Mouse (Mus musculus) heart, embryonic 11.5 days (tissue): ENCODE measurements around the gene Wee1. TPM values are rescaled to one million over a fixed set of nuclear protein-coding genes. Genes with fewer than 3 reads are reported as not detected.

Source experiments
- ATAC-seq: fragments of 200-750 bp; cut with Nextera tagmentation; replicated peaks from 2 replicates; pipeline ENCODE4 v1.8.0; 2017; ENCODE audit warnings: moderate library complexity; ENCODE audit not compliant: insufficient number of reproducible peaks, low FRiP score, low TSS enrichment
- H3K27ac ChIP-seq: fragments of 300-500 bp; sonication (generic); 2 replicates; pipeline ENCODE4 v1.5.1; 2014; ENCODE audit warnings: mild to moderate bottlenecking, low read depth, low read length
- H3K27me3 ChIP-seq: fragments of 300-500 bp; sonication (generic); 2 replicates; pipeline ENCODE4 v1.6.1; 2014; ENCODE audit warnings: mild to moderate bottlenecking, low read length, mixed read lengths; ENCODE audit not compliant: control insufficient read depth, insufficient read depth
- H3K36me3 ChIP-seq: fragments of 300-500 bp; sonication (generic); 2 replicates; pipeline ENCODE4 v1.6.1; 2014; ENCODE audit warnings: mild to moderate bottlenecking, low read length, moderate library complexity, mixed read lengths; ENCODE audit not compliant: control insufficient read depth, insufficient read depth
- H3K4me1 ChIP-seq: fragments of 300-500 bp; sonication (generic); 2 replicates; pipeline ENCODE4 v1.6.1; 2014; ENCODE audit warnings: low read length; ENCODE audit not compliant: control insufficient read depth, insufficient read depth
- H3K4me2 ChIP-seq: fragments of 300-500 bp; sonication (generic); 2 replicates; pipeline ENCODE4 v1.6.1; 2014; ENCODE audit warnings: mild to moderate bottlenecking, moderate library complexity
- H3K4me3 ChIP-seq: fragments of 300-500 bp; sonication (generic); 2 replicates; pipeline ENCODE4 v1.5.1; 2014; ENCODE audit warnings: low read depth, low read length
- H3K9ac ChIP-seq: fragments of 300-500 bp; sonication (generic); 2 replicates; pipeline ENCODE4 v1.6.1; 2014; ENCODE audit warnings: mild to moderate bottlenecking, low read depth, low read length, moderate library complexity
- H3K9me3 ChIP-seq: fragments of 300-500 bp; sonication (generic); replicated peaks from 2 replicates; pipeline ENCODE4 v1.6.1; 2016; ENCODE audit warnings: low read length; ENCODE audit not compliant: control insufficient read depth
- WGBS: fragments of 180-500 bp; shearing (Covaris S2); extraction: QIAGEN DNeasy Blood & Tissue Kit; methylation state at CpG from one replicate; pipeline ENCODE4 v1.1.7; 2014; ENCODE audit not compliant: insufficient replicate concordance; 5-methylcytosine and 5-hydroxymethylcytosine counted together
- polyA plus RNA-seq: library from polyadenylated mRNA; unstranded; fragments of >200 nt; fragmentation: Nextera tagmentation; extraction: Ambion mirVana; gene quantifications from 2 replicates; pipeline ENCODE4 v1.2.1, GENCODE M21; 2014

Gene Wee1
- polyA plus RNA-seq, 1 experiment from 2014 or later = 25.0 TPM

- H3K27me3 ChIP-seq = no peaks in the 10 kb centered on the region
Measured at GRCm38 (mm10) chr7:110189951-110190350, 68.1 kb downstream of the Wee1 start.

More at GRCm38 (mm10) chr7:110189951-110190350, 68.1 kb downstream of the Wee1 start:
- H3K9ac ChIP-seq = no peak overlapping the region
- no peaks in the 10 kb centered on the region for H3K4me1 ChIP-seq
- 54% methylated on average over 7 of the region's 7 CpGs for WGBS
- no peak overlapping the region for H3K27ac ChIP-seq
- no peak overlapping the region for H3K4me2 ChIP-seq
- ATAC-seq = no peak
- H3K36me3 ChIP-seq = no peaks in the 10 kb centered on the region
- no peaks in the 10 kb centered on the region for H3K9me3 ChIP-seq
- no peak overlapping the region for H3K4me3 ChIP-seq

Other genes with a start within 250 kb of the Wee1 start
- 45.8 and 50.6 TPM in 2 replicates for gene Dennd5a, start 161.6 kb upstream of the Wee1 start, polyA plus RNA-seq
- 56.5 and 67.3 TPM in 2 replicates for gene Tmem41b, start 135.1 kb upstream of the Wee1 start, polyA plus RNA-seq
- gene Ipo7, start 103.8 kb upstream of the Wee1 start, polyA plus RNA-seq = 14.0 and 34.6 TPM in 2 replicates
- 17.9 and 18.5 TPM in 2 replicates for gene Zfp143, start 60.8 kb upstream of the Wee1 start, polyA plus RNA-seq
- gene Swap70, start 99.7 kb downstream of the Wee1 start, polyA plus RNA-seq = 14.4 and 18.8 TPM in 2 replicates